Mouse (Mus musculus) MEL (cell line): ENCODE measurements at regions not wholly inside any gene's neighbourhood (a gene's known extent, or its start where the extent isn't known, plus 50 kb on each side); places are given as distances from the start of the nearest gene placed in this dataset.

ENCODE experiments used
- DNase-seq: peaks from one replicate; pipeline ENCODE4 v3.0.0; 2011; ENCODE audit warnings: low read depth, low spot score
- H3K27ac ChIP-seq: 2 replicates; pipeline ENCODE4 v1.5.1; 2012; ENCODE audit warnings: low read depth, mild to moderate bottlenecking, control low read depth, low read length, moderate library complexity; ENCODE audit not compliant: control insufficient read depth
- H3K27me3 ChIP-seq, 2 experiments: fragments of 150-350 bp in 1 of 2; sonication (generic) in 1 of 2; 2 replicates each; pipeline ENCODE4 v1.6.1; 2012; ENCODE audit warnings: low read length in 2 of 2, mild to moderate bottlenecking in 2 of 2, improper control_type of control experiment in 1 of 2, moderate library complexity in 1 of 2; ENCODE audit not compliant: insufficient read depth in 2 of 2, control insufficient read depth in 1 of 2
- H3K36me3 ChIP-seq, 2 experiments: 2 replicates each; pipeline ENCODE4 v1.6.1; 2012 to 2014; ENCODE audit warnings: low read length in 2 of 2, improper control_type of control experiment in 1 of 2, inconsistent platforms in 1 of 2, mild to moderate bottlenecking in 1 of 2; ENCODE audit not compliant: insufficient read depth in 2 of 2, control insufficient read depth in 1 of 2
- H3K4me1 ChIP-seq, 2 experiments: fragments of 150-350 bp in 1 of 2; sonication (generic) in 1 of 2; 2 replicates each; pipeline ENCODE4 v1.6.1; 2012; ENCODE audit warnings: low read length in 2 of 2, improper control_type of control experiment in 1 of 2, mild to moderate bottlenecking in 1 of 2; ENCODE audit not compliant: insufficient read depth in 2 of 2, control insufficient read depth in 1 of 2
- H3K4me3 ChIP-seq, 2 experiments: fragments of 150-350 bp in 1 of 2; sonication (generic) in 1 of 2; 2 replicates each; pipeline ENCODE4 v1.5.1; 2012; ENCODE audit warnings: low read depth in 2 of 2, low read length in 2 of 2, mild to moderate bottlenecking in 2 of 2, moderate library complexity in 2 of 2, control low read depth in 1 of 2, improper control_type of control experiment in 1 of 2; ENCODE audit not compliant: control insufficient read depth in 1 of 2, insufficient read depth in 1 of 2
- H3K79me2 ChIP-seq: 2 replicates; pipeline ENCODE4 v1.6.1; 2012; ENCODE audit warnings: mild to moderate bottlenecking, low read length, moderate library complexity; ENCODE audit not compliant: control insufficient read depth, poor library complexity, insufficient read depth
- H3K9ac ChIP-seq: 2 replicates; pipeline ENCODE4 v1.6.1; 2012; ENCODE audit warnings: low read depth, mild to moderate bottlenecking, control low read depth, low read length, moderate library complexity; ENCODE audit not compliant: control insufficient read depth, poor library complexity, severe bottlenecking
- H3K9me3 ChIP-seq: fragments of 150-350 bp; sonication (generic); replicated peaks from 2 replicates; pipeline ENCODE4 v1.6.1; 2012; ENCODE audit warnings: mild to moderate bottlenecking, low read length, improper control_type of control experiment, moderate library complexity; ENCODE audit not compliant: insufficient read depth
- BHLHE40 ChIP-seq: IDR thresholded peaks from 2 replicates; pipeline ENCODE4 v1.6.1; 2012; ENCODE audit warnings: low read depth, mild to moderate bottlenecking, inconsistent platforms, low read length, improper control_type of control experiment, borderline replicate concordance
- CTCF ChIP-seq, 3 experiments: IDR thresholded peaks in 2 of 3; conservative IDR thresholded peaks in 1 of 3; 2 replicates each; pipeline ENCODE4 v1.5.1; 2011 to 2012; ENCODE audit warnings: low read length in 3 of 3, low read depth in 2 of 3, mild to moderate bottlenecking in 2 of 3, improper control_type of control experiment in 1 of 3, inconsistent platforms in 1 of 3, mixed read lengths in 1 of 3, moderate library complexity in 1 of 3; ENCODE audit not compliant: control insufficient read depth in 1 of 3, insufficient read depth in 1 of 3, poor library complexity in 1 of 3, severe bottlenecking in 1 of 3
- E2F4 ChIP-seq: IDR thresholded peaks from 2 replicates; pipeline ENCODE4 v1.6.1; 2011; ENCODE audit warnings: low read depth, low read length, improper control_type of control experiment, borderline replicate concordance
- ETS1 ChIP-seq: IDR thresholded peaks from 2 replicates; pipeline ENCODE4 v1.6.1; 2012; ENCODE audit warnings: low read depth, mild to moderate bottlenecking, inconsistent platforms, low read length, improper control_type of control experiment, moderate library complexity
- GATA1 ChIP-seq: IDR thresholded peaks from 2 replicates; pipeline ENCODE4 v1.6.1; 2011; ENCODE audit warnings: low read depth, low read length, improper control_type of control experiment
- HCFC1 ChIP-seq: IDR thresholded peaks from 2 replicates; pipeline ENCODE4 v1.6.1; 2012; ENCODE audit warnings: low read depth, mild to moderate bottlenecking, inconsistent platforms, low read length, improper control_type of control experiment, moderate library complexity
- JUND ChIP-seq: IDR thresholded peaks from 2 replicates; pipeline ENCODE4 v1.6.1; 2011; ENCODE audit warnings: low read depth, mild to moderate bottlenecking, improper control_type of control experiment, low read length
- KAT2A ChIP-seq: conservative IDR thresholded peaks from 2 replicates; pipeline ENCODE4 v1.6.1; 2012; ENCODE audit warnings: low read depth, low read length, improper control_type of control experiment, inconsistent platforms
- MAX ChIP-seq: IDR thresholded peaks from 2 replicates; pipeline ENCODE4 v1.6.1; 2011; ENCODE audit warnings: low read length, improper control_type of control experiment
- MEF2A ChIP-seq: IDR thresholded peaks from 2 replicates; pipeline ENCODE4 v1.6.1; 2014; ENCODE audit warnings: low read depth, mild to moderate bottlenecking, inconsistent platforms, low read length, improper control_type of control experiment; ENCODE audit not compliant: poor library complexity, insufficient replicate concordance, severe bottlenecking; ENCODE audit errors: extremely low read depth
- MXI1 ChIP-seq: IDR thresholded peaks from 2 replicates; pipeline ENCODE4 v1.6.1; 2011; ENCODE audit warnings: mild to moderate bottlenecking, low read depth, low read length, improper control_type of control experiment
- MYC ChIP-seq: IDR thresholded peaks from 2 replicates; pipeline ENCODE4 v1.6.1; 2011; ENCODE audit warnings: low read depth, mild to moderate bottlenecking, low read length, improper control_type of control experiment, moderate library complexity
- NRF1 ChIP-seq: IDR thresholded peaks from 2 replicates; pipeline ENCODE4 v1.6.1; 2014; ENCODE audit warnings: low read depth, mild to moderate bottlenecking, inconsistent platforms, low read length, improper control_type of control experiment, moderate library complexity; ENCODE audit not compliant: poor library complexity, insufficient read depth, severe bottlenecking
- POLR2A ChIP-seq, 2 experiments: IDR thresholded peaks; 2 replicates each; pipeline ENCODE4 v1.6.1; 2011 to 2012; ENCODE audit warnings: low read length in 2 of 2, mild to moderate bottlenecking in 2 of 2, control low read depth in 1 of 2, improper control_type of control experiment in 1 of 2, low read depth in 1 of 2, moderate library complexity in 1 of 2; ENCODE audit not compliant: control insufficient read depth in 1 of 2, insufficient read depth in 1 of 2, poor library complexity in 1 of 2
- POLR2AphosphoS2 ChIP-seq: IDR thresholded peaks from 2 replicates; pipeline ENCODE4 v1.6.1; 2011; ENCODE audit warnings: low read length, improper control_type of control experiment
- POLR2AphosphoS5 ChIP-seq: IDR thresholded peaks from 2 replicates; pipeline ENCODE4 v1.6.1; 2012; ENCODE audit warnings: low read depth, borderline replicate concordance, mild to moderate bottlenecking, inconsistent platforms, low read length, moderate library complexity, mixed read lengths
- RAD21 ChIP-seq: IDR thresholded peaks from 2 replicates; pipeline ENCODE4 v1.6.1; 2011; ENCODE audit warnings: mild to moderate bottlenecking, low read depth, low read length, improper control_type of control experiment
- SIN3A ChIP-seq: IDR thresholded peaks from 2 replicates; pipeline ENCODE4 v1.6.1; 2012; ENCODE audit warnings: low read length, improper control_type of control experiment, inconsistent platforms
- SMC3 ChIP-seq: IDR thresholded peaks from 2 replicates; pipeline ENCODE4 v1.6.1; 2011; ENCODE audit warnings: low read depth, low read length, improper control_type of control experiment
- TAL1 ChIP-seq: IDR thresholded peaks from 2 replicates; pipeline ENCODE4 v1.6.1; 2012; ENCODE audit warnings: mild to moderate bottlenecking, inconsistent platforms, low read length, moderate library complexity, mixed read lengths
- TBP ChIP-seq: IDR thresholded peaks from 2 replicates; pipeline ENCODE4 v1.8.0; 2011; ENCODE audit warnings: low read depth, low read length, improper control_type of control experiment
- UBTF ChIP-seq: IDR thresholded peaks from 2 replicates; pipeline ENCODE4 v1.6.1; 2012; ENCODE audit warnings: low read depth, mild to moderate bottlenecking, inconsistent platforms, low read length, improper control_type of control experiment, moderate library complexity, borderline replicate concordance; ENCODE audit not compliant: insufficient read depth
- USF1 ChIP-seq: IDR thresholded peaks from 2 replicates; pipeline ENCODE4 v1.6.1; 2014; ENCODE audit warnings: low read depth, mild to moderate bottlenecking, inconsistent platforms, low read length, improper control_type of control experiment, moderate library complexity
- USF2 ChIP-seq, 2 experiments: IDR thresholded peaks; 2 replicates each; pipeline ENCODE4 v1.6.1; 2011 to 2012; ENCODE audit warnings: improper control_type of control experiment in 2 of 2, low read length in 2 of 2, borderline replicate concordance in 1 of 2, inconsistent platforms in 1 of 2, low read depth in 1 of 2, mild to moderate bottlenecking in 1 of 2; ENCODE audit not compliant: insufficient read depth in 1 of 2
- ZC3H11A ChIP-seq: IDR thresholded peaks from 2 replicates; pipeline ENCODE4 v1.6.1; 2012; ENCODE audit warnings: low read depth, mild to moderate bottlenecking, inconsistent platforms, low read length, improper control_type of control experiment
- ZMIZ1 ChIP-seq: IDR thresholded peaks from 2 replicates; pipeline ENCODE4 v1.6.1; 2012; ENCODE audit warnings: low read depth, mild to moderate bottlenecking, inconsistent platforms, low read length, improper control_type of control experiment, moderate library complexity

DNA sequence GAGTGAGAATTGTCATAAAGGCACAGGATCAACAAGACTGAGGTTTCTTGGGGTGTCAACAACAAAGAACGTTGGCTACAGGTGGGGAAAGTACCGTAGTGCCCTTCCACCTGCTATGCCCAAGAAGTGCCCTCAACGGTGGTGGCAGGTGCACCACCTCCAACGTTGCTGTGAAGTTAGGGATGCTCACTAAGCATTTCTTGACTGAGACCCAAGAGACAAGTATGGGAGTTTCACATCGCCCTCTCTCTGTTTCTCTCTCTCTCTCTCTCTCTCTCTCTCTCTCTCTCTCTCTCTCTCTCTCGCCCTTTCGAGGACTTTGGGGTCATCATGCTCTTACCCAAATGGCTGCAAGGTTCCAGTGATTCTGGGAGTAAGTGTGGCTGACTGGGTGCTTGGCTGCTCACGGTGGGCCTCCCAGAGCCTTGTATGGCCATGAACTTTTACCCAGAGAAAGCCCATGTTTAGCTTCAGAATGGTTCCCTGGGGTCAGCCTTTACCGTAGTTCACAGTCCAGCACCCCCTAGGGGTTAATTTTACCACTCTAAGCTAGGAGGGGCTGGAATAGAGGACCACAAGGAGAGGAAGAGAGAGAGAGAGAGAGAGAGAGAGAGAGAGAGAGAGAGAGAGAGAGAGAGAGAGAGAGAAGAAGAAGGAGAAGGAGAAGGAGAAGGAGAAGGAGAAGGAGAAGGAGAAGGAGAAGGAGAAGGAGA is 113.2 kb upstream of the Ccnd2 start:
- no peaks in the 10 kb centered on the region for H3K9me3 ChIP-seq
- H3K4me3 ChIP-seq, result peak overlapping the region in 1 of 2 experiments; percentile 64; a peak in 1 of 4 replicates
- TF ChIP-seq CTCF (IDR thresholded peaks at IDR 0.05 in 2 of 3, conservative IDR thresholded peaks at IDR 0.05 in 1 of 3; ENCODE audit: control insufficient read depth in 1 of 3, insufficient read depth in 1 of 3, low read depth in 2 of 3, low read length in 3 of 3, poor library complexity in 1 of 3, severe bottlenecking in 1 of 3) (peak in 1 of 3 experiments; percentile 21; a peak in 1 of 6 replicates), TBP (no peak), TAL1 (no peak), ZMIZ1 (no peak)
- H3K79me2 ChIP-seq, result no peaks in the 10 kb centered on the region
- H3K36me3 ChIP-seq, result peaks cover 0 to 3% of the 10 kb centered on the region in 2 experiments; a peak in 2 of 4 replicates
- no peak overlapping the region for H3K9ac ChIP-seq
- peak; percentile 28 for DNase-seq
- H3K27ac ChIP-seq, result no peak overlapping the region
- H3K4me1 ChIP-seq, result peaks cover 0 to 4% of the 10 kb centered on the region in 2 experiments; a peak in 1 of 4 replicates
- H3K27me3 ChIP-seq, result no peaks in the 10 kb centered on the region; a peak in 1 of 4 replicates

DNA sequence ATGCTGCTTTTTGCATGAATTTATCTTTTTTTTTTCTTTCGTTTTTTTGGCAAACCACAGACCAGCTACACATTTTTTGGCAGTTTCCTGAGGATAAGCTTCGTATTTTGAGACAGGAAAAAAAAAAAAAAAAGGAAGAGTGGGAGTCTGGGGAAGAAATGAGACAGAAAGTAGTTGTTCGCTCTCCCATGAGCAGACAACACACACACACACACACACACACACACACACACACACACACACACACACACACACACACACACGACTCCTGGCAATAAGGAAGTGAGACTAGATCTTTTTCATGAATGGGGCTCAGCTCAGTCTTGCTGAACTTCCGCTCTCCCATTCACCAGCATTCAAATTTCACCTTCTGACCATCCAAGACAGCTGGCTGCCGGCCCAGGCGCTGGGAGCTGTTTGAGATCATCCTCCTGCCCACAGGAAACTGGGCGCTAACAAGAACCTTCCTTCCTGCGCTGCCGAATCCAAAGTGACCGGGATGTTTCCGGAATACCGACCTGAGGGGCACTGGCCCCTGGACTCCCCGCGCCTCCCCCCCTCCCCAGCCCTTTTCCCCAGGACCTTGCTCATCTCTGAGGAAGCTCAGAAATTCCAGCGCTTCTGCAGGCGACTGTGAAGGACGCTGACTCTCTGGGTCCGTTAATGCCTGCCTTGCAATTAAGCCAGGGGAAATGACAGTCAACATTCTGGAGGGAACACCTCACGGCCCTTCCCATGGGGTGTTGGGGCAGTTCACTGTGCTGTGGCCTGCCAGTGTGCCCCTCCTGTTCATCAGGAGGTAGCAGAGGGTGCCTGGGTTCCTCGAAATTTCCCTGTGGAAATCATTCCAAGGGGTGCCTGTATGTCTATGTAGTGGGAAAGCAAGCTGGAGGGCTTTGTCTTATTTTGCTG is 114.2 kb upstream of the Ccnd2 start:
- DNase-seq, result peak; percentile 73
- Histone ChIP-seq H3K36me3 (peaks cover 0 to 3% of the 10 kb centered on the region in 2 experiments; a peak in 2 of 4 replicates), H3K79me2 (no peaks in the 10 kb centered on the region), H3K9ac (peak overlapping the region; percentile 64), H3K4me3 (peak overlapping the region; percentile 62 to 64), H3K9me3 (no peaks in the 10 kb centered on the region), H3K27me3 (no peaks in the 10 kb centered on the region; a peak in 1 of 4 replicates), H3K4me1 (peaks cover 0 to 4% of the 10 kb centered on the region in 2 experiments; a peak in 1 of 4 replicates), H3K27ac (peak overlapping the region; percentile 25)
- TF ChIP-seq USF1, result no peak
- no peak for TF ChIP-seq MYC
- no peak for TF ChIP-seq UBTF
- TF ChIP-seq JUND, result no peak
- peak; percentile 39; the same call in 1 of the 2 replicates for TF ChIP-seq MXI1
- TF ChIP-seq BHLHE40, result no peak
- TF ChIP-seq NRF1, result no peak
- TF ChIP-seq POLR2AphosphoS2, result no peak
- no peak for TF ChIP-seq MEF2A
- TF ChIP-seq POLR2AphosphoS5, result no peak
- TF ChIP-seq HCFC1, result peak; percentile 48; the same call in 1 of the 2 replicates
- no peak for TF ChIP-seq E2F4
- TF ChIP-seq RAD21, result no peak
- peak; percentile 10; the same call in 1 of the 2 replicates for TF ChIP-seq ZC3H11A
- TF ChIP-seq KAT2A, result no peak
- no peak for TF ChIP-seq CTCF (IDR thresholded peaks at IDR 0.05 in 2 of 3, conservative IDR thresholded peaks at IDR 0.05 in 1 of 3; ENCODE audit: control insufficient read depth in 1 of 3, insufficient read depth in 1 of 3, low read depth in 2 of 3, low read length in 3 of 3, poor library complexity in 1 of 3, severe bottlenecking in 1 of 3)
- TF ChIP-seq SMC3, result no peak
- no peak for TF ChIP-seq USF2 (IDR thresholded peaks at IDR 0.05; ENCODE audit: borderline replicate concordance in 1 of 2, insufficient read depth in 1 of 2, low read depth in 1 of 2, low read length in 2 of 2)
- peak; percentile 48; the same call in 1 of the 2 replicates for TF ChIP-seq ETS1
- no peak for TF ChIP-seq MAX
- no peak for TF ChIP-seq GATA1
- 0 out of 2 replicates have a peak, but pooled peaks have one; percentile 38 for TF ChIP-seq SIN3A
- TF ChIP-seq POLR2A (IDR thresholded peaks at IDR 0.05; ENCODE audit: control insufficient read depth in 1 of 2, insufficient read depth in 1 of 2, low read depth in 1 of 2, low read length in 2 of 2, poor library complexity in 1 of 2), result no peak
